Mouse (Mus musculus) CH12.LX (cell line): ENCODE results near the gene Rb1. TPM values are rescaled to one million over a fixed set of nuclear protein-coding genes. Genes with fewer than 3 reads are reported as not detected.

Source experiments
- DNase-seq: peaks from one replicate; pipeline ENCODE4 v3.0.0-alpha.2; 2013; ENCODE audit errors: extremely low read depth
- H3K27ac ChIP-seq: 2 replicates; pipeline ENCODE4 v1.5.1; 2012; ENCODE audit warnings: low read depth, mild to moderate bottlenecking, control low read depth, moderate library complexity; ENCODE audit not compliant: insufficient read depth
- H3K27me3 ChIP-seq: replicated peaks from 2 replicates; pipeline ENCODE3; 2012; ENCODE audit warnings: inconsistent platforms
- H3K36me3 ChIP-seq, 2 experiments: replicated peaks in 1 of 2; 2 replicates each; pipeline versions ENCODE3 to v1.6.1; 2012; ENCODE audit warnings: inconsistent platforms in 1 of 2, low read length in 1 of 2, mild to moderate bottlenecking in 1 of 2, mixed read lengths in 1 of 2, moderate library complexity in 1 of 2; ENCODE audit not compliant: control insufficient read depth in 1 of 2, insufficient read depth in 1 of 2
- H3K4me1 ChIP-seq, 2 experiments: 2 replicates each; pipeline ENCODE4 v1.6.1; 2012; ENCODE audit warnings: inconsistent platforms in 1 of 2, moderate library complexity in 1 of 2; ENCODE audit not compliant: insufficient read depth in 2 of 2, control insufficient read depth in 1 of 2
- H3K4me2 ChIP-seq: 2 replicates; pipeline ENCODE4 v1.6.1; 2012; ENCODE audit warnings: low read depth, mild to moderate bottlenecking, control low read depth; ENCODE audit not compliant: poor library complexity, insufficient read depth, severe bottlenecking
- H3K4me3 ChIP-seq, 3 experiments: fragments of 150-350 bp in 1 of 3; sonication (generic) in 1 of 3; replicated peaks in 1 of 3; 2 replicates each; pipeline versions ENCODE3 to v1.5.1; 2011 to 2012; ENCODE audit warnings: low read depth in 2 of 3, low read length in 2 of 3, mild to moderate bottlenecking in 2 of 3, moderate library complexity in 2 of 3, control low read depth in 1 of 3, improper control_type of control experiment in 1 of 3, inconsistent platforms in 1 of 3, mixed read lengths in 1 of 3; ENCODE audit not compliant: poor library complexity in 1 of 3
- H3K79me2 ChIP-seq: replicated peaks from 2 replicates; pipeline ENCODE4 v1.6.1; 2012; ENCODE audit warnings: mild to moderate bottlenecking, moderate library complexity; ENCODE audit not compliant: control insufficient read depth, poor library complexity, insufficient read depth, severe bottlenecking; ENCODE audit errors: extremely low read depth
- H3K9ac ChIP-seq: 2 replicates; pipeline ENCODE4 v1.6.1; 2012; ENCODE audit warnings: low read depth, mild to moderate bottlenecking, control low read depth, moderate library complexity; ENCODE audit not compliant: insufficient read depth
- H3K9me3 ChIP-seq: replicated peaks from 2 replicates; pipeline ENCODE3; 2012; ENCODE audit warnings: low read length, inconsistent platforms, mixed read lengths
- CHD1 ChIP-seq: IDR thresholded peaks from 2 replicates; pipeline ENCODE4 v1.6.1; 2012; ENCODE audit warnings: low read depth, low read length, improper control_type of control experiment, inconsistent platforms
- CHD2 ChIP-seq: IDR thresholded peaks from 2 replicates; pipeline ENCODE4 v1.6.1; 2011; ENCODE audit warnings: low read length, improper control_type of control experiment
- CTCF ChIP-seq, 2 experiments: IDR thresholded peaks in 1 of 2; conservative IDR thresholded peaks in 1 of 2; 2 replicates each; pipeline ENCODE4 v1.5.1; 2011 to 2012; ENCODE audit warnings: low read depth in 2 of 2, low read length in 2 of 2, improper control_type of control experiment in 1 of 2, inconsistent platforms in 1 of 2, mild to moderate bottlenecking in 1 of 2, moderate library complexity in 1 of 2
- E2F4 ChIP-seq: IDR thresholded peaks from 2 replicates; pipeline ENCODE4 v1.6.1; 2011; ENCODE audit warnings: low read depth, low read length, improper control_type of control experiment; ENCODE audit not compliant: insufficient replicate concordance
- ELF1 ChIP-seq: IDR thresholded peaks from 2 replicates; pipeline ENCODE4 v1.6.1; 2014; ENCODE audit warnings: low read depth, mild to moderate bottlenecking, inconsistent platforms, low read length, improper control_type of control experiment
- EP300 ChIP-seq: IDR thresholded peaks from 2 replicates; pipeline ENCODE4 v1.6.1; 2011; ENCODE audit warnings: low read length, improper control_type of control experiment
- ETS1 ChIP-seq: conservative IDR thresholded peaks from 2 replicates; pipeline ENCODE4 v1.6.1; 2012; ENCODE audit warnings: low read depth, mild to moderate bottlenecking, inconsistent platforms, low read length, improper control_type of control experiment, moderate library complexity
- IRF4 ChIP-seq: IDR thresholded peaks from 2 replicates; pipeline ENCODE4 v1.6.1; 2014; ENCODE audit warnings: low read depth, mild to moderate bottlenecking, inconsistent platforms, low read length, improper control_type of control experiment
- JUN ChIP-seq: IDR thresholded peaks from 2 replicates; pipeline ENCODE4 v1.6.1; 2011; ENCODE audit warnings: low read depth, mild to moderate bottlenecking, low read length, improper control_type of control experiment, moderate library complexity; ENCODE audit not compliant: insufficient read depth
- JUND ChIP-seq: conservative IDR thresholded peaks from 2 replicates; pipeline ENCODE4 v1.6.1; 2011; ENCODE audit warnings: low read depth, low read length, improper control_type of control experiment
- MAFK ChIP-seq: IDR thresholded peaks from 2 replicates; pipeline ENCODE4 v1.6.1; 2011; ENCODE audit warnings: low read length, improper control_type of control experiment; ENCODE audit not compliant: insufficient replicate concordance
- MAX ChIP-seq: IDR thresholded peaks from 2 replicates; pipeline ENCODE4 v1.6.1; 2011; ENCODE audit warnings: low read length, improper control_type of control experiment
- MAZ ChIP-seq: IDR thresholded peaks from 2 replicates; pipeline ENCODE4 v1.6.1; 2012; ENCODE audit warnings: low read depth, mild to moderate bottlenecking, inconsistent platforms, low read length, improper control_type of control experiment, moderate library complexity
- MEF2A ChIP-seq: IDR thresholded peaks from 2 replicates; pipeline ENCODE4 v1.6.1; 2014; ENCODE audit warnings: low read depth, mild to moderate bottlenecking, inconsistent platforms, low read length, improper control_type of control experiment, borderline replicate concordance
- NRF1 ChIP-seq: IDR thresholded peaks from 2 replicates; pipeline ENCODE4 v1.6.1; 2014; ENCODE audit warnings: low read depth, mild to moderate bottlenecking, inconsistent platforms, low read length, improper control_type of control experiment, moderate library complexity
- POLR2A ChIP-seq: IDR thresholded peaks from 2 replicates; pipeline ENCODE4 v1.6.1; 2011; ENCODE audit warnings: low read depth, mild to moderate bottlenecking, improper control_type of control experiment, low read length
- RAD21 ChIP-seq: IDR thresholded peaks from 2 replicates; pipeline ENCODE4 v1.6.1; 2011; ENCODE audit warnings: low read depth, mild to moderate bottlenecking, low read length, improper control_type of control experiment, moderate library complexity
- USF2 ChIP-seq: conservative IDR thresholded peaks from 2 replicates; pipeline ENCODE4 v1.6.1; 2011; ENCODE audit warnings: low read depth, low read length, improper control_type of control experiment
- ZC3H11A ChIP-seq: IDR thresholded peaks from 2 replicates; pipeline ENCODE4 v1.6.1; 2012; ENCODE audit warnings: low read depth, mild to moderate bottlenecking, inconsistent platforms, low read length, improper control_type of control experiment
- ZMIZ1 ChIP-seq: IDR thresholded peaks from 2 replicates; pipeline ENCODE4 v1.6.1; 2012; ENCODE audit warnings: low read depth, mild to moderate bottlenecking, inconsistent platforms, low read length, improper control_type of control experiment
- dilution Hi-C: fragments of 300-500 bp; cut with MboI; formaldehyde crosslinking; loops from 2 replicates; pipeline ENCODE4 v1.14.3; 2020; ENCODE audit warnings: low sequenced_read_pairs; ENCODE audit not compliant: extremely low pct_unique_long_range_greater_than_20kb, extremely low pct_ligation_motif_present
- in situ Hi-C: fragments of 300-500 bp; cut with MboI; formaldehyde crosslinking; loops from 3 replicates; pipeline ENCODE4 v1.14.3; 2019; ENCODE audit warnings: low sequenced_read_pairs, low pct_ligation_motif_present, low pct_unique_long_range_greater_than_20kb, mixed read lengths
- polyA plus RNA-seq: library from polyadenylated mRNA; unstranded; fragments of >175 nt; gene quantifications from 2 replicates; pipeline ENCODE4 v1.2.1, GENCODE M21; 2012; ENCODE audit warnings: low read depth; ENCODE audit not compliant: insufficient read length
- total RNA-seq, 2 experiments: library from RNA; depleted of rRNA; stranded (reverse); fragments of 300-350 nt in 1 of 2; fragments of >200 nt in 1 of 2; gene quantifications; 2 replicates each; pipeline ENCODE4 v1.2.3; 2012 to 2014

The Rb1 gene
- total and polyA plus RNA-seq, 3 experiments = 13.6 to 16.7 (median 15.2) TPM

DNA sequence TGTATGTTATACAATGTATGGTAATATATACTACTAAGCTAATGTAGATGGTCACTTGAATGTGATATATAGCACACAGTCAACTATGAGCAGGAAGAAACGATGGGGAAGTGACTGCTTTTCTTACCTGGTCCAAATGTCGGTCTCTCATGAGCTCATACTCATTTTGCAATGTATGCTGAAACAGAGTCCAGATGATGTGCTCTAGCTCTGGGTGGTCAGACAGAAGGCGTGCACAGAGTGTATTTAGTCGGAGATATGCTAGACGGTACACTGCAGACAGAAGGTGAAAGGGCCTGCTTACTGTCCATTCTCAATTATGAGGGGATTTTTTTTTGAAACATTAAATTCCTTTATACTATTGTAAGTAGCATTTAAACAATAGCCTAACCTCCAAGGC lies 114.1 kb downstream of the Rb1 start:
- Histone ChIP-seq H3K27me3 (no peaks in the 10 kb centered on the region), H3K4me3 (no peak overlapping the region), H3K4me2 (no peak overlapping the region), H3K4me1 (peaks cover 0 to 15% of the 10 kb centered on the region in 2 experiments; a peak in 2 of 4 replicates), H3K79me2 (no peaks in the 10 kb centered on the region), H3K36me3 (peaks cover 10 to 23% of the 10 kb centered on the region in 2 experiments), H3K9me3 (no peaks in the 10 kb centered on the region), H3K27ac (no peak overlapping the region), H3K9ac (no peak overlapping the region)
- no peak for TF ChIP-seq MAX
- TF ChIP-seq E2F4 = no peak
- TF ChIP-seq JUN = no peak
- no peak for TF ChIP-seq ZC3H11A
- no peak for TF ChIP-seq CHD1
- TF ChIP-seq CTCF (conservative IDR thresholded peaks at IDR 0.05 in 1 of 2, IDR thresholded peaks at IDR 0.05 in 1 of 2; ENCODE audit: low read depth in 2 of 2, low read length in 2 of 2) = no peak
- TF ChIP-seq ZMIZ1 = no peak
- dilution Hi-C loops (no loop called here), in situ Hi-C loops (no loop called here)
- no peak for DNase-seq

DNA sequence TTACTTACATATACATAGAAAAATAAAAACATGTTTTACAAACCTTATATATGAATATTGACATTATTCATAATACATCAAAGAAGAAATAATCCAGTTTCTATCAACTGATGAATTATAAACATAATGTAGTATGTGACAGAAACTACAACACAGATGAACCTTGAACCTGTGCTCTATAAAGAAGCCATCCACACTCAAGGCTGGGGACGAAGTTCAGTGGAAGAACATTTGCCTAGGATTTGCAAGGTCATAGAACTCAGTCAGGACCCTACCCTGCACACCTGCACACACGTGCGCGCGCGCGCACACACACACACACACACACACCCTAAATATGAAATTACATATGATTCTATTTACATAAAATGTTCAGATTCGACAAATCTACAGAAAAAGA lies 115.4 kb downstream of the Rb1 start:
- no peak for DNase-seq
- dilution Hi-C loops = no loop called here

DNA sequence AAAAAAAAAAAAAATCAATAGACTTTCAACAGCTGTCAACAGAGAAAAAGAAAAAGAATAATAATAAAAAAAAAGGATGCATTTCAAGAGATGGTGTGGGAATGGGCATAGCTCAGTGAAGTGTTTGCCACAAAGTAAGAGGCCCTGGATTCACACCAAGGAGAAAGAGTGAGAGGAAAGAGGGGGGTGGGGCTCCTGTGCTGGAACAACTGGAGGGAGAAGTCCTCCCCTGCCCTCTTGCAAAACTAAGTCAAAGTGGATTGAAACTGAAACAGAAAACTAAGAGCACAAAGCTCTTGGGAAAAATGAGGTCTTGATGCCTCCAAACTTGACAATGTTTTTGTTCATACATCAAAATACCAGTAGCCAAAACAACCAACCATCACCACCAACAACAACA lies 116.4 kb downstream of the Rb1 start:
- no peak overlapping the region for H3K27ac ChIP-seq
- H3K79me2 ChIP-seq = no peaks in the 10 kb centered on the region
- no peak overlapping the region for H3K9ac ChIP-seq
- no peaks in the 10 kb centered on the region for H3K9me3 ChIP-seq
- in situ Hi-C loops (no loop called here), dilution Hi-C loops (no loop called here)
- DNase-seq = no peak
- peaks cover 0 to 15% of the 10 kb centered on the region in 2 experiments; a peak in 2 of 4 replicates for H3K4me1 ChIP-seq
- H3K4me3 ChIP-seq = no peak overlapping the region
- peaks cover 11 to 17% of the 10 kb centered on the region in 2 experiments for H3K36me3 ChIP-seq
- H3K27me3 ChIP-seq = no peaks in the 10 kb centered on the region
- no peak overlapping the region; the same call in 1 of the 2 replicates for H3K4me2 ChIP-seq
- TF ChIP-seq POLR2A (no peak), ZMIZ1 (no peak), CHD2 (no peak), ELF1 (no peak), USF2 (no peak)

More for the DNA sequence above, 115.4 kb downstream of the Rb1 start:
- Histone ChIP-seq H3K27me3 (no peaks in the 10 kb centered on the region), H3K9me3 (no peaks in the 10 kb centered on the region), H3K9ac (no peak overlapping the region), H3K36me3 (peaks cover 8 to 16% of the 10 kb centered on the region in 2 experiments), H3K4me2 (no peak overlapping the region), H3K4me3 (no peak overlapping the region), H3K4me1 (peaks cover 0 to 15% of the 10 kb centered on the region in 2 experiments; a peak in 2 of 4 replicates), H3K79me2 (no peaks in the 10 kb centered on the region), H3K27ac (no peak overlapping the region)
- in situ Hi-C loops = no loop called here
- TF ChIP-seq POLR2A = no peak
- no peak for TF ChIP-seq USF2
- TF ChIP-seq ETS1 = no peak
- no peak for TF ChIP-seq EP300
- TF ChIP-seq IRF4 = no peak
- no peak for TF ChIP-seq JUND
- no peak for TF ChIP-seq MAFK
- no peak for TF ChIP-seq RAD21
- no peak for TF ChIP-seq MEF2A
- TF ChIP-seq MAZ = no peak
- no peak for TF ChIP-seq NRF1
